Mouse (Mus musculus) CH12.LX (cell line): ENCODE measurements at regions not wholly inside any gene's neighbourhood (a gene's known extent, or its start where the extent isn't known, plus 50 kb on each side); places are given as distances from the start of the nearest gene placed in this dataset.

ENCODE experiments used
- DNase-seq: peaks from one replicate; pipeline ENCODE4 v3.0.0-alpha.2; 2013; ENCODE audit errors: extremely low read depth
- H3K27ac ChIP-seq: 2 replicates; pipeline ENCODE4 v1.5.1; 2012; ENCODE audit warnings: low read depth, mild to moderate bottlenecking, control low read depth, moderate library complexity; ENCODE audit not compliant: insufficient read depth
- H3K27me3 ChIP-seq: replicated peaks from 2 replicates; pipeline ENCODE3; 2012; ENCODE audit warnings: inconsistent platforms
- H3K36me3 ChIP-seq, 2 experiments: replicated peaks in 1 of 2; 2 replicates each; pipeline versions ENCODE3 to v1.6.1; 2012; ENCODE audit warnings: inconsistent platforms in 1 of 2, low read length in 1 of 2, mild to moderate bottlenecking in 1 of 2, mixed read lengths in 1 of 2, moderate library complexity in 1 of 2; ENCODE audit not compliant: control insufficient read depth in 1 of 2, insufficient read depth in 1 of 2
- H3K4me1 ChIP-seq, 2 experiments: 2 replicates each; pipeline ENCODE4 v1.6.1; 2012; ENCODE audit warnings: inconsistent platforms in 1 of 2, moderate library complexity in 1 of 2; ENCODE audit not compliant: insufficient read depth in 2 of 2, control insufficient read depth in 1 of 2
- H3K4me2 ChIP-seq: 2 replicates; pipeline ENCODE4 v1.6.1; 2012; ENCODE audit warnings: low read depth, mild to moderate bottlenecking, control low read depth; ENCODE audit not compliant: poor library complexity, insufficient read depth, severe bottlenecking
- H3K4me3 ChIP-seq, 3 experiments: fragments of 150-350 bp in 1 of 3; sonication (generic) in 1 of 3; replicated peaks in 1 of 3; 2 replicates each; pipeline versions ENCODE3 to v1.5.1; 2011 to 2012; ENCODE audit warnings: low read depth in 2 of 3, low read length in 2 of 3, mild to moderate bottlenecking in 2 of 3, moderate library complexity in 2 of 3, control low read depth in 1 of 3, improper control_type of control experiment in 1 of 3, inconsistent platforms in 1 of 3, mixed read lengths in 1 of 3; ENCODE audit not compliant: poor library complexity in 1 of 3
- H3K79me2 ChIP-seq: replicated peaks from 2 replicates; pipeline ENCODE4 v1.6.1; 2012; ENCODE audit warnings: mild to moderate bottlenecking, moderate library complexity; ENCODE audit not compliant: control insufficient read depth, poor library complexity, insufficient read depth, severe bottlenecking; ENCODE audit errors: extremely low read depth
- H3K9ac ChIP-seq: 2 replicates; pipeline ENCODE4 v1.6.1; 2012; ENCODE audit warnings: low read depth, mild to moderate bottlenecking, control low read depth, moderate library complexity; ENCODE audit not compliant: insufficient read depth
- H3K9me3 ChIP-seq: replicated peaks from 2 replicates; pipeline ENCODE3; 2012; ENCODE audit warnings: low read length, inconsistent platforms, mixed read lengths
- BHLHE40 ChIP-seq: IDR thresholded peaks from 2 replicates; pipeline ENCODE4 v1.6.1; 2011; ENCODE audit warnings: mild to moderate bottlenecking, low read depth, low read length, improper control_type of control experiment
- CHD2 ChIP-seq: IDR thresholded peaks from 2 replicates; pipeline ENCODE4 v1.6.1; 2011; ENCODE audit warnings: low read length, improper control_type of control experiment
- CTCF ChIP-seq, 2 experiments: IDR thresholded peaks in 1 of 2; conservative IDR thresholded peaks in 1 of 2; 2 replicates each; pipeline ENCODE4 v1.5.1; 2011 to 2012; ENCODE audit warnings: low read depth in 2 of 2, low read length in 2 of 2, improper control_type of control experiment in 1 of 2, inconsistent platforms in 1 of 2, mild to moderate bottlenecking in 1 of 2, moderate library complexity in 1 of 2
- EP300 ChIP-seq: IDR thresholded peaks from 2 replicates; pipeline ENCODE4 v1.6.1; 2011; ENCODE audit warnings: low read length, improper control_type of control experiment
- ETS1 ChIP-seq: conservative IDR thresholded peaks from 2 replicates; pipeline ENCODE4 v1.6.1; 2012; ENCODE audit warnings: low read depth, mild to moderate bottlenecking, inconsistent platforms, low read length, improper control_type of control experiment, moderate library complexity
- HCFC1 ChIP-seq: IDR thresholded peaks from 2 replicates; pipeline ENCODE4 v1.6.1; 2012; ENCODE audit warnings: low read depth, mild to moderate bottlenecking, inconsistent platforms, low read length, improper control_type of control experiment
- IRF4 ChIP-seq: IDR thresholded peaks from 2 replicates; pipeline ENCODE4 v1.6.1; 2014; ENCODE audit warnings: low read depth, mild to moderate bottlenecking, inconsistent platforms, low read length, improper control_type of control experiment
- JUN ChIP-seq: IDR thresholded peaks from 2 replicates; pipeline ENCODE4 v1.6.1; 2011; ENCODE audit warnings: low read depth, mild to moderate bottlenecking, low read length, improper control_type of control experiment, moderate library complexity; ENCODE audit not compliant: insufficient read depth
- KAT2A ChIP-seq: IDR thresholded peaks from 2 replicates; pipeline ENCODE4 v1.6.1; 2012; ENCODE audit warnings: low read length, improper control_type of control experiment, inconsistent platforms; ENCODE audit not compliant: insufficient replicate concordance
- MAFK ChIP-seq: IDR thresholded peaks from 2 replicates; pipeline ENCODE4 v1.6.1; 2011; ENCODE audit warnings: low read length, improper control_type of control experiment; ENCODE audit not compliant: insufficient replicate concordance
- MAX ChIP-seq: IDR thresholded peaks from 2 replicates; pipeline ENCODE4 v1.6.1; 2011; ENCODE audit warnings: low read length, improper control_type of control experiment
- MAZ ChIP-seq: IDR thresholded peaks from 2 replicates; pipeline ENCODE4 v1.6.1; 2012; ENCODE audit warnings: low read depth, mild to moderate bottlenecking, inconsistent platforms, low read length, improper control_type of control experiment, moderate library complexity
- MEF2A ChIP-seq: IDR thresholded peaks from 2 replicates; pipeline ENCODE4 v1.6.1; 2014; ENCODE audit warnings: low read depth, mild to moderate bottlenecking, inconsistent platforms, low read length, improper control_type of control experiment, borderline replicate concordance
- POLR2A ChIP-seq: IDR thresholded peaks from 2 replicates; pipeline ENCODE4 v1.6.1; 2011; ENCODE audit warnings: low read depth, mild to moderate bottlenecking, improper control_type of control experiment, low read length
- POLR2AphosphoS2 ChIP-seq: IDR thresholded peaks from 2 replicates; pipeline ENCODE4 v1.6.1; 2011; ENCODE audit warnings: low read depth, low read length, improper control_type of control experiment
- SIN3A ChIP-seq: IDR thresholded peaks from 2 replicates; pipeline ENCODE4 v1.6.1; 2012; ENCODE audit warnings: low read length, improper control_type of control experiment, inconsistent platforms
- TCF12 ChIP-seq: IDR thresholded peaks from 2 replicates; pipeline ENCODE4 v1.6.1; 2014; ENCODE audit warnings: low read depth, mild to moderate bottlenecking, inconsistent platforms, low read length, improper control_type of control experiment
- UBTF ChIP-seq: IDR thresholded peaks from 2 replicates; pipeline ENCODE4 v1.6.1; 2012; ENCODE audit warnings: low read depth, mild to moderate bottlenecking, inconsistent platforms, low read length, improper control_type of control experiment, moderate library complexity
- USF2 ChIP-seq: conservative IDR thresholded peaks from 2 replicates; pipeline ENCODE4 v1.6.1; 2011; ENCODE audit warnings: low read depth, low read length, improper control_type of control experiment
- ZNF384 ChIP-seq: IDR thresholded peaks from 2 replicates; pipeline ENCODE4 v1.6.1; 2012; ENCODE audit warnings: low read depth, low read length, improper control_type of control experiment, inconsistent platforms
- dilution Hi-C: fragments of 300-500 bp; cut with MboI; formaldehyde crosslinking; loops from 2 replicates; pipeline ENCODE4 v1.14.3; 2020; ENCODE audit warnings: low sequenced_read_pairs; ENCODE audit not compliant: extremely low pct_unique_long_range_greater_than_20kb, extremely low pct_ligation_motif_present
- in situ Hi-C: fragments of 300-500 bp; cut with MboI; formaldehyde crosslinking; loops from 3 replicates; pipeline ENCODE4 v1.14.3; 2019; ENCODE audit warnings: low sequenced_read_pairs, low pct_ligation_motif_present, low pct_unique_long_range_greater_than_20kb, mixed read lengths

- Histone ChIP-seq H3K27ac (no peak overlapping the region), H3K4me3 (no peak overlapping the region), H3K4me2 (no peak overlapping the region), H3K9ac (no peak overlapping the region), H3K79me2 (no peaks in the 10 kb centered on the region), H3K4me1 (no peaks in the 10 kb centered on the region), H3K9me3 (no peaks in the 10 kb centered on the region), H3K36me3 (no peaks in the 10 kb centered on the region), H3K27me3 (no peaks in the 10 kb centered on the region)
- no peak for TF ChIP-seq ZNF384
- no peak for DNase-seq
- in situ Hi-C loops (no loop called here), dilution Hi-C loops (no loop called here)
Observed at GRCm38 (mm10) chr14:120164184-120164583, 111.3 kb upstream of the Mbnl2 start.

DNA sequence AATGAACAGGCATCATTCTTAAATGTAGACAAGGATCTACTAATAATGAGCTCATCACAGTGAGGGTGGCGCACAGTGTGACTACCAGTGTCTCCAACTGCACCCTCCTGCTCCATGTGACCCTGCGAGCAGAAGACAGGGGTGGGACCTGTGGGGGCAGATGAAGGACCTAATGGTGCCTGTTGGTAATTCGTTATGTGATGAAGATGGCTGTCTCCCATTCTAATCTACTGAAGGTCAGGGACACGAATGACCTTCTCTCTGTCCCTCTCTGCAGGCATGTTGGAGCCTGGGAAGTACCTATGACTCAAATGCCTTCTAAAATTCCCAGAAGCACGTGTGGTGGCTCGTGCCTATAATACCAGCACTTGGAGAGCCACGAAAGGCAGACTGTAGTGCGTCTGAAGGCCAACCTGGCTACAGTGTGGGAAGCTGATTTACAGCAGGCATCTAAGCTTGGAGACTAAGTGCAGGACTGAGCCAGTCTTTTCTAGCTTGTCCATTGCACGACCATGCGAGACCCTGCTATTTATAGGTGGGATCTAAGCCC is 109.9 kb upstream of the Mbnl2 start:
- Histone ChIP-seq H3K9ac (no peak overlapping the region), H3K27me3 (no peaks in the 10 kb centered on the region), H3K9me3 (no peaks in the 10 kb centered on the region), H3K27ac (no peak overlapping the region), H3K79me2 (no peaks in the 10 kb centered on the region), H3K36me3 (no peaks in the 10 kb centered on the region), H3K4me2 (no peak overlapping the region), H3K4me1 (no peaks in the 10 kb centered on the region), H3K4me3 (no peak overlapping the region)
- in situ Hi-C loops = no loop called here
- DNase-seq = no peak
- no peak for TF ChIP-seq KAT2A
- no peak for TF ChIP-seq ETS1
- no peak for TF ChIP-seq MEF2A
- no peak for TF ChIP-seq IRF4
- TF ChIP-seq TCF12 = no peak
- no peak for TF ChIP-seq POLR2A
- no peak for TF ChIP-seq USF2
- TF ChIP-seq CTCF (conservative IDR thresholded peaks at IDR 0.05 in 1 of 2, IDR thresholded peaks at IDR 0.05 in 1 of 2; ENCODE audit: low read depth in 2 of 2, low read length in 2 of 2) = no peak
- no peak for TF ChIP-seq BHLHE40
- TF ChIP-seq CHD2 = no peak
- TF ChIP-seq UBTF = no peak
- no peak for TF ChIP-seq SIN3A
- dilution Hi-C loops = no loop called here

- H3K79me2 ChIP-seq = no peaks in the 10 kb centered on the region
- no peaks in the 10 kb centered on the region for H3K27me3 ChIP-seq
- no peaks in the 10 kb centered on the region for H3K9me3 ChIP-seq
- no peaks in the 10 kb centered on the region for H3K36me3 ChIP-seq
- dilution Hi-C loops (no loop called here), in situ Hi-C loops (no loop called here)
- H3K27ac ChIP-seq = no peak overlapping the region
- no peak overlapping the region for H3K4me2 ChIP-seq
- TF ChIP-seq POLR2AphosphoS2 = no peak
- no peak for TF ChIP-seq HCFC1
- no peak for TF ChIP-seq UBTF
- no peak for TF ChIP-seq JUN
- no peak for TF ChIP-seq MAX
- no peak for TF ChIP-seq EP300
- TF ChIP-seq MAFK = no peak
- TF ChIP-seq MAZ = no peak
- no peaks in the 10 kb centered on the region for H3K4me1 ChIP-seq
- H3K9ac ChIP-seq = no peak overlapping the region
- no peak overlapping the region for H3K4me3 ChIP-seq
- no peak for DNase-seq
Observed at GRCm38 (mm10) chr14:120170733-120171132, 104.7 kb upstream of the Mbnl2 start.
